Mouse (Mus musculus): Measurements from ENCODE around the gene Gadd45g. TPM values are rescaled to one million over a fixed set of nuclear protein-coding genes. Genes with fewer than 3 reads are reported as not detected.
"Not testable (repeated sequence)": the region's sequence is repeated elsewhere in the genome, so short reads cannot be mapped to it uniquely, and the experiment has no call there.

Gadd45g gene
- total RNA-seq, 2 experiments from 2014 or later = 22.9 to 25.0 TPM

- no peak for DNase-seq (ENCODE audit: low spot score in 2 of 2)
These were observed 12.9 kb upstream of the Gadd45g start for GRCm38 (mm10) chr13:51833611-51834010.

DNA sequence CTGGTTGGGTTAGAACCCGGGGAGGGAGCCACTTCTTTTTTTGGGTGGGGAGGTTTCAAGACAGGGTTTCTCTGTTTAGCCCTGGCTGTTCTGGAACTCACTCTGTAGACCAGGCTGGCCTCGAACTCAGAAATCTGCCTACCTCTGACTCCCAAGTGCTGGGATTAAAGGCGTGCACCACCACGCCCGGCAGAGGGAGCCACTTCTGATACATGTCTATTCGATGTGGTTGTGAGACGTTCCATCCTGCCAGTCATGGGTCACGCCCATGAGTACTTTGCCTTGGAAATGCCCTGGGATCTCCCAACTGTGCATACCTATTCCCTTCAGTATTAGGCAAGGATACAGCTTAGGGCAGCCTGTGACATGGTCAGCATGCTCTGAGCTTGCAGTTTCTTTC lies 12.5 kb upstream of the Gadd45g start:
- DNase-seq (ENCODE audit: low spot score in 2 of 2) = not testable (repeated sequence)

DNA sequence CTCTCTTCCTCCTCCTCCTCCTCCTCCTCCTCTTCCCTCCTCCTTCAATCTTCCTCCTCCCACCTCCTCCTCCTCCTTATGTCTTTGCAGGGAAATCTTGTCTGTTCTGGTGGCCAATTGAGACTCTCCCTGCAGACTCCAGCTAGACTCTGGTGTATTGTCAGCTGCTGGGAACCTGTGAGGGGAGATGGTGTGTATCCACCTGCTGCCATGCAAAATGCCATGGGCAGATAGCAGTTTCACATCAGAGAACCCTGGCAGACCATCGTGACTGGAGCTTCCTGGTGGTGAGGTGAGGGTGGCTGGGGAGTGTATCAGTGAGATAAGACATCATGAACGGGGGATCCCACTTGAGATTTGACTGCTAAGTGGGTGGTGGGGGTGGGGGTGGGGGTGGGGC lies 12.0 kb upstream of the Gadd45g start:
- no peak for DNase-seq (ENCODE audit: low spot score in 2 of 2)

GRCm38 (mm10) chr13:51835208-51835607 lies 11.3 kb upstream of the Gadd45g start:
- DNase-seq (ENCODE audit: low spot score in 2 of 2) = not testable (repeated sequence)

GRCm38 (mm10) chr13:51837402-51837801 lies 9.1 kb upstream of the Gadd45g start:
- no peak for DNase-seq (ENCODE audit: low spot score in 2 of 2)

GRCm38 (mm10) chr13:51839250-51840026 lies 7.0 kb upstream of the Gadd45g start:
- DNase-seq (ENCODE audit: low spot score in 2 of 2) = no peak

DNA sequence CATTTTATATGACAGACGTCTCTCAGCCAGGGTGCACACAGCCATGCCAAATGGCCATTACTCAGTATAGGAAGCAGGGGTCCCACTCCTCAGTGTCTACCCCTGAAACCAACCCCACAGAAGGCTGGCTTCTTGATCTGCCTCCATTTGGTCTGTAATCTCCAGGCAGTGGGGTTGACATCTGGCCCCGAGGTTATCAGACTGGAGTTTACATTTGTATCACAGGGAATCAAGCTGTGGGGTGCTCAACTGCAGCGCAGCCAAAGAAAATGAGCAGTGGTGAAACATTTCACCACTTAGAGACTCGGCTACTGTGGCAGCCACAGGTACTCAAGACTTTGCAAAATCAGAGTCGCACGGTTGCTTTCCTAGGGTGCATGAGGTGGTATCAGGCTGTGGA lies 5.8 kb upstream of the Gadd45g start:
- DNase-seq (ENCODE audit: low spot score in 2 of 2) = no peak

DNA sequence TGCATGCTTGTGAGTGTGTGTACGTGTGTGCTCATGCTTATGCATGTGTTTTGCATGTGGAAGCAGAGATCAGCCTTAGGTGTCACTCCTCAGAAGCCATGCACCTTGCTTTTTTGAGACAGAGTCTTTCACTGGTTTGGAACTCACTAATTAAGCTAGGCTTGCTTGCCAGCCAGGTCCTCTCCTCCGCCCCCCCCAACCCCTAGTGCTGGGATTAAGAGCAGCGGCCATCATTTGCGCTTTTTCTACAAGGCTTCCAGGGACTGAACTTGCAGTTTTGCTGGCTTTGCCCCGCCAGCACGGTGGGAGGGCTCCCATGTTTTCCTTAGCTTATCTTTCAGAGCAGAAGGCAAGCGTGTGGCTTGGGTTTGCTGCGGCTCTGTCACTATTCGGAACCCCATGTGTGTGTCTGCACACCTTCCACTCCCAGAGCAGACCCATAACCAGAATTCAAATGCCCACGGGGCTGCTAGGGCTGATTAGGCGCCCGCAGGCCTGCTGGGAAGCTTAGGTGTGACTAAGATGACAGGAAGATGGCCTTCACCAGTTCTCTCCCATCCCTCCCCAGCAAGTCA lies 4.8 kb upstream of the Gadd45g start:
- DNase-seq (ENCODE audit: low spot score in 2 of 2) = no peak

- no peak for DNase-seq (ENCODE audit: low spot score in 2 of 2)
These were observed 4.3 kb upstream of the Gadd45g start for GRCm38 (mm10) chr13:51842191-51842590.

DNA sequence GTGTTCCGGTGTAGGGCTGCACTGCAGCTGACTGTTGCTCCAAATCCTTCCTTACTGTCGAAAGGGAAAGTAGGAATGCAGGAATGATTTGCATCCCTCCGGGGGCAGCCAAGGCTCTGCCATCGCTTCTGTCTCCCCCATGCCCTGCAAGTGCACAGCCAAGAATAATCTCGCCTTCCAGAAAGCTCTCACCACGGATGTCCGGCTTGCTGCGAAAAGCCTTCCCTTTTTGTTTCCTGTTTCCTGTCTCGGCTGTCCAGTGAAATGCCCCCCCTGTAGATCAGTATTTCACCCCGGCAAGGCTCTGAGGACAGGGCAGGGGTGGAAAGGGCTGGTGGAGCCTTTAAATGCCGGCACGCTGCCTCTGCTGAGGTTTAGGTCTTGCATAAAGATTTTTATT lies 3.7 kb upstream of the Gadd45g start:
- no peak for DNase-seq (ENCODE audit: low spot score in 2 of 2)

DNA sequence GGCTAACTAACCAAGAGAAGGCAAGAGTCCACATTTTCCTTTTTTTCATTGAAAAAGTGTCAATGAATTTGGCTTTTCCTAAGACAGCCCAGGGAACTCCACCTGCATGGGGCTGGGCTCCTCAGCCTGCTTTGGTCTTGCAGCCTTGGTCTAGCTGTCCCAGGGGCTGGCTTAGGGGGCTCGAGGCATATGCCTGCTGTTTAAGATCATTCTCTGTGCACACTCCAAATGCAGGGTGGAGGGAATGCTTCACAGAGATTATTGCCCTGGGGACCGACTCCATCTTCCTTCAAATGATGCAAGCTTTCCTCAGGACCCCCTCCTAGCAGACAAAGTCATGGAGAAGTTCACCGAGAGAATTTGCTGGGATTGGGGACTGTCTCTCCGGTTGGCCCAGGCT lies 3.2 kb upstream of the Gadd45g start:
- DNase-seq (ENCODE audit: low spot score in 2 of 2) = no peak

DNA sequence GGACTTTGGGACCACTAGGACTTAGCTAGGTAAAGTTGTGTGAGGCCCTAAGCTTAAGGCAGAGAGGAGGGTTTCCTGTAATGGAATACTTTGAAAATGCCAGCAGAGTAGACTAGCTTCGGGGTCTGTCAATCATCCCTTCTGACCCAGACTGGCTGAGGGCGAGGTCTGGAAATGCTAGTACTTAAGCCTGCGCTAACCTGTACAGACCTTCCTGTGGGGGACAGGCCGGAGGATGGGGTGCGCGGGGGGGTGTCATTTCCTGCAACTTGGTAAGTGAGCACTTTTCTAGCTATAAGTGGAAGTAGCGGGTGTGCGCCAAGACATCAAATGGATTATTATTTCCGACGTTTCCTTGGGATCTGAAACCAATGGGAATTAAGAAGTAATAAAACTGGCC lies 2.4 kb upstream of the Gadd45g start:
- no peak for DNase-seq (ENCODE audit: low spot score in 2 of 2)

DNA sequence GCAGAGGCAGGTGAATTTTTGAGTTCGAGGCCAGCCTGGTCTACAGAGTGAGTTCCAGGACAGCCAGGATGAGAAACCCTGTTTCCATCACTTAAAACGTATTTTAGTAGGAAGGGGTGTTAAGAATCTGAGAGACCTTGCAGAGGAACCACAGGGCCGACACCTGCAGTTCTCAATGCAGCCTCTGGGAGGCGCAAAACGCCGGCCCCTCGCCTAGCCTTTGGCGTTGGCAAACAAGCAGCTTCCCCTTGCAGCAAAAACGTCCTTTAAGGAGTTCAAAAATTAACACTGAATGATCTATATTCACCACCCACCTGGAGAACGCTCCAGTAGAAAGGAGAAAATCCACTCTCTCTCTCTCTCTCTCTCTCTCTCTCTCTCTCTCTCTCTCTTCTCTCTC lies 1.8 kb upstream of the Gadd45g start:
- peak; percentile 40 to 50 for DNase-seq (ENCODE audit: low spot score in 2 of 2)

DNA sequence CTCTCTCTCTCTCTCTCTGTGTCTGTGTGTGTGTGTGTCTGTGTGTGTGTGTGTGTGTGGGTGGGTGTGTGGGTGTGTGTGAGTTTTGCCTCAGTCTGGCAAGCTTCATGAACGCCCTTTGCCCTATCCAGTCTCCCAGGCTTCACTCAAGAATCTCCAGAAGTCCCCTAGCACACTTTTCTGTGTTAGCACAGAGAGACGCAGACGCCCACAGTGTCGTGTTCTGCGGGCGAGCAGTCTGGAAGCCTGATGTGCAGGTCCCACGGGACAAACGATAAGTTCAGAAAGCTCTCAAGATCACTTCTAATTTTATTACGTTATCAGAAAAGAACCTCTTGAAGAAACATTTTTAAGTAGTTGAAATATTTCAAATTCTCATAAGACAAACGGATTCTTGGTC lies 1.4 kb upstream of the Gadd45g start:
- no peak for DNase-seq (ENCODE audit: low spot score in 2 of 2)

DNA sequence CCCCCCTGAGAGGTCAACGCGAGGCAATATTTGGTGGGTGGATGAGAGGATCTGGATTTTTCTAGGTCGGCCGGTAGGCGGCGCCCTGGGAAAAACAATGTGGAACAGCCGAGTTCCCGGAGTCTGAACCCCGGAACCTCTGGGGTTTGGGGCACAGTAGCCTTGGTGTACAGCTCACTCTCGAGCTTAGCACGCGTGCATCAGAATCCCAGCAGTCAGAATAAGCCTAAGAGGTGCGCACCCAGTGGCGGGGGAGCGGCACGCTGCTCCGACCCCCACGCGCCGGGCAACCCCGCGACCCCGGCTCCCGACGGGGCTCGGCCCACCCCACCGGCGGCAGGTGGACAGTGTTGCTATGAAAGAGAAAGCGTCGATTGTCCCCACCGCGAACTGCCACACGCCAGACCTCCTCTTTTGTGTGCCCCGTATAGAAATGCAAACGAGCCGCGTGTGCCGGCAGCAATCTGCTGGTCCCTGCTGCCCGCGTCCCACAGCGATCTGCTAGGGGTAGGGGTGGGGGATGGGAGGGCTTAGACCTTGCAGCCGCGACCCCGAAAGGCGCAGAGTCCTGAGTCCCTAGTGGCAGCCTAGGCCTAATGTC lies 787 bp upstream of the Gadd45g start:
- DNase-seq (ENCODE audit: low spot score in 2 of 2) = peak; percentile 76 to 84

- DNase-seq (ENCODE audit: low spot score in 2 of 2) = peak; percentile 42 to 64
These were observed 653 bp downstream of the Gadd45g start for GRCm38 (mm10) chr13:51846868-51847793.

- peak; percentile 35 to 69 for DNase-seq (ENCODE audit: low spot score in 2 of 2)
These were observed 1.6 kb downstream of the Gadd45g start for GRCm38 (mm10) chr13:51847979-51848480.

DNA sequence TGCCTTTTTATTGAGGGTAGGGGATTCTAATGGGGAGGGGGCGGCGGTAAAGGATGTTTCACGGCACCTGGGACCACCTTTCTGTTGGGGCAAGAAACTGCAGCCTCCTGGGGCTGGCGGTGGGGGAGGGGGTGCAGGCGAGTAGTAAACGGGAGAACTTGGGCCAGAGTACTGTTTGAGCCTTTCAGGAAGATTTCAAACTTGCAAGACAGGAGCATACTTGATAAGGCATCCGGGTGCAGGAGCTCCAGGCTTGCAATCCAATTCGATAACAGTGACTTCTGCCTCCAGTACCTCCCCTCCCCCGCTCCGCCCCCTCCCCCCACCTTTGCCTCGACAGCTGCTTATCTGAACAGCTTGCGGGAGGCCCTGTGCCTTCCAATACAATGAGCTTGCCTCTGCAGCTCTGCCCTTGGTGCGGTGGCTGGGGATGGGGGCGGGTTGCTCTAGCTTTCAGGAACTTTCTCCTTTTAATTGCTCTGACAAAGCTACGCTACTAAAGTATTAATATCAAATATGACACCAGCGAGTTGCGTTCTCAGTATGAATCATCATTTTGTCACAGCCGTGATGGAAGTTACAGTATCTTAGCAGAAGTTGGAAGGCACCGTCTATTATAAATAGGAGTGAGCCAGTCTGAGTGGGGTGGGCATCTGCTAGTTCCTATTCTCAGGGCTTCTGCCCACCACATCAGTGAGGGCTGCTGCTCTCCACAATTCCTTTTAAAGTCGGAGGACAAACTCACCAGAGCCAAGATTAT lies 2.2 kb downstream of the Gadd45g start:
- no peak for DNase-seq (ENCODE audit: low spot score in 2 of 2)

DNA sequence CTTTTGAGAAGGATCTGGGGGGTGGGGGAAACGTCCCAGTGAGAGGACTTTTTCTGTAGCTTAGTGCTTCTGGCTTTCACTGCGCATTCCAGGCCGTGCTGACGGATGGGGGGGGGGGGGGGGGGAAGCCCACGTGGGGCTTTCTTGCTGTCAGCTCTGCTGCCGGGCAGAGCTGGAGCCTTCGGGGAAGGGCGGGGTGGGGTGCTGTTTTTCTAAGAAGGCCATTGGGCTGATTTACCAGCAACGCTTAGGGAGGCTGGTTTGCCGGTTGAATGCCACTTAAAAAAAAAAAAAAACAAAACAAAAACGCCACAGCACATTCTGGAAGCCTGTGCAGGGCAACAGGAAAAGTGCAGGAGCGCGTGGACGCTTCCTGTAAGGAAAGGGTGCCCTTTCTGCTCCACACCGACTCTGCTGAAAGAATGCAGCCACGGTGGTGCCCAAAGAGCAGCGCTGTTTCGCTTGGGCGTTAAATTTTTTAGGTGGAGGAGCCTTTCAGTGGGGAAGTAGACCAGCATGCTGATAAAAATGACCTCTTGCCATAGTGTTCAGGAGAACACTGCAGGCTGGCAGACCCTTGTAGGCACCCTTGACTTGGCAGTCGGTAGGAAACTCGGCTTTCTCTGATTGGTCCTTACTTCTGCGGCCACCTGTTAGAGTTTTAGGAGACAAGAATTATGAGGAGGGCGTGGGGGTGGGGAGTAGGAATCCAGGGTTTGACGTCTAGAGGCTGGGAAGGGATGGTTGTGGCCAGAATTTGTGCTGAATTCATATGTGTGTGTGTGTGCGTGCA lies 3.0 kb downstream of the Gadd45g start:
- DNase-seq (ENCODE audit: low spot score in 2 of 2) = no peak

DNA sequence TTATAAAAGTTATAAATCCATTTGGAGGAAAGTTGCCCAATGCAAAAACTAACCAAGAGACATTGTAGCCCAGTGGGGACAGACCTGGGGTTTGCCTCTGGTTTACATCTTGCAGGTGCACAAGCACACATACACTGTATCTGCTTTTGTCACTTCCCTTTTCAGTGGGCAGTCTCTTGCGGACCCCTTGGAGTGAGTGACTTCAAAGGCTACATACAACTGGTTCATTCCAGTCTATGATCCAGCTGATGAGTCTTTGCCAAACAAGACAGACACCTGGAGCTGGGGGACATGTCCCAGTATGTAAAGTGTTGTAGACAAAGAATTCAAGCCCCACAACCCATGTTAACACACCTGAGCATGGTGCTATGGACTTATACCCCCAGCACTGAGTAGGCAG lies 4.1 kb downstream of the Gadd45g start:
- no peak for DNase-seq (ENCODE audit: low spot score in 2 of 2)
